Mouse (Mus musculus): ENCODE results near the gene Axdnd1.

Gene Axdnd1

GRCm38 (mm10) chr1:156420671-156421297 lies at the start of gene Axdnd1:
Gene Axdnd1, minus strand, starts transcription at chr1:156421159.
- DNase-seq (ENCODE audit: low spot score in 2 of 2) = peak; percentile 49 to 63

DNA sequence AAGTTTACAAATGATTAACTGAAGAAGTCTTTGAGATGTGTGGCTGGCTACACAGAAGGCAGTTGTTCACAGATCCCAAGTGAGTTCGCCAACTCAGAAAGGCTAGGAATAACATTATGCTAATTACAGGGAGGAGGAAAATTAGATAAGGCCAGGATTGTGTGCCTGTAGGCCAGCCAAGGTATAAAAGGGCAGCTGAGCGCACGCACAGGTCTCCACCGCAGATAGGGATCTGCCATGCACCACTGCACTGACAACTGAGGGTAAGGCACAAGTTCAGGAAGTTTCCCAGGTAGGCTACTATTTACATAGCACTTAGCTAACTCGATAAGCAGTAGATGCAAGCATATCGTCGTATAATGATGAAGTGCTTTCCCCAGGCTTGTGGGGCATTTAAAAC lies 49.6 kb upstream of the Axdnd1 start:
- no peak for DNase-seq (ENCODE audit: low spot score in 2 of 2)

GRCm38 (mm10) chr1:156468576-156468975 lies 47.6 kb upstream of the Axdnd1 start:
- DNase-seq (ENCODE audit: low spot score in 2 of 2) = no peak

DNA sequence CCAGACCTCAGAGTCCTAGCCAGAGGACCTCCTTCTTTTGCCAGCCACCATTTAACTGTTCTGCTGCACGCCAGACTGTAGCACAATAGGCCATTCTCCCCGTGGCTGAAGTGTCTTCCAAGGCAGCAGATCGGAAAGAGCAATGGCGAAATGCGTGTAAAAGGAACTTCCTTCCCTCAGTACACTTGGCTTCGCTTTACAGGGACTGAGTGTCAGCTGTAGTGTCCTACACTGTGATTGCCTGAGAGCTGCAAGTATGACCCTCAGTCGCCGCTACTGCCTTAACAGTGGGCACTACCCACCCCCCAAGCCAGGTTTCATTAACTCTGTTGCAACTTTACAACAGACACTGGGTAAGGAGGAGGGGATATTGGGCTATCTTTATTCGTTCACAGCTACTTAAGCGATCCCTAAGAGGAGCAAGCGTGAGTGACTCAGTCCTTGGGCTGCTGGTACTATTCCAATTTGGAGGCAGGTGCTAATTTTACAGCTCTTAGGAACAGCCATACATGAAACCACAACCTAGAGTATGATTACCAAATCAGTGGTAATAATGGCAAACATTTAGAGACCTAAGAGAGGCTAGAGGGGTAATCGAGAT lies 46.8 kb upstream of the Axdnd1 start:
- no peak for DNase-seq (ENCODE audit: low spot score in 2 of 2)

- DNase-seq (ENCODE audit: low spot score in 2 of 2) = no peak
Observed at GRCm38 (mm10) chr1:156464963-156465362, 44.0 kb upstream of the Axdnd1 start.

GRCm38 (mm10) chr1:156463981-156464853 lies 43.3 kb upstream of the Axdnd1 start:
- no peak for DNase-seq (ENCODE audit: low spot score in 2 of 2)

DNA sequence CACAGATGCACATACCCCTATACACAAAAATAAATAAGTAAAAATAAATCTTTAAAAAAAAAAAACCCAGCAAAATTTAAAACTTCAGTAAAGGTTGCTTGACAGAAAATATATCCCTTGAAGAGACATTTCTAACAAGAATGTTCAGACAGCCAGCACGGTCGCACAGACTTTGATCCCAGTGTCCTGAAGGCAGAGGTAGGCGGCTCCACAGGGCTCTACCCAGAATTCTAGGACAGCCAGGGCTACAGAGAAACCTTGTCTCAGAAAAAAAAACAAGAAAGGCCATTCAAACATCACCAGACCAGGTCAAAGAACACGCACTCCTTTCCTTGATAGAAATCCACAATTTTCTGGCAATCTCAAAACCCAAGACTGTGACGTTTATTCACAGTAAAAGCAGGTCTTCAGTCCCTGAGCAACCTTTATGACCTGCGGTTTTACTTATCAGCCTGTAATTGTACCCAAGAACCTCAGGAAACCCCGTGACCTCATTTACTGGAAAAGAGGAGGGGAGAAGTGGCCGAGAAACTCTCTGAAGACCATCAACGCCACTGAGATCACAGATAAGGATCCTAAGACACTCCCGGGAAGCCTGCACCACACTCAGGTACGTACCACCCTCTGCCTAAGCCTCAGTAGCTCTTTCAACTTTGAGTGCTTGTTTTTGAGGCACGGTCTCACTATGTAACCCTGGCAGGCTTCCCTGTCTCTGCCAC lies 41.5 kb upstream of the Axdnd1 start:
- DNase-seq (ENCODE audit: low spot score in 2 of 2) = no peak

- no peak for DNase-seq (ENCODE audit: low spot score in 2 of 2)
Observed at GRCm38 (mm10) chr1:156461036-156461435, 40.1 kb upstream of the Axdnd1 start.

DNA sequence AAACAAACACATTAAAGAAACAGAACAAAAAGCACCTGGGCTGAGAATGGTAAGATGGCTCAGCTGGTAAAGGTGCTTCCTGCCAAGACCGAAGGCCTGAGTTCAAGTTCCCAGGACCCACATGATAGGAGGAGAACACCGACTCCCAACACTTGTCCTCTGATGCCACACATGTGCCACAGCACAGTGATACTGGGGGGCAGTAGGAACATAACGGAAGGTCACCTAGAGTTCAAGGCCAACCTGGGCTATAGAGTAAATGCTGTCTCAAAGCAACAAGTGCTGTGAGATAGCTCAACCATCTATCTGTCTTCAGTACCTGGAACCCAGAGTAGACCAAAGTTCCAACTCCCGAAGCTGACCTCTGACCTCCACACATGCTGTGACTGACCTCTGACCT lies 39.3 kb upstream of the Axdnd1 start:
- no peak for DNase-seq (ENCODE audit: low spot score in 2 of 2)

- DNase-seq (ENCODE audit: low spot score in 2 of 2) = no peak
Observed at GRCm38 (mm10) chr1:156459690-156460089, 38.7 kb upstream of the Axdnd1 start.

GRCm38 (mm10) chr1:156458391-156459060 lies 37.6 kb upstream of the Axdnd1 start:
- no peak for DNase-seq (ENCODE audit: low spot score in 2 of 2)

DNA sequence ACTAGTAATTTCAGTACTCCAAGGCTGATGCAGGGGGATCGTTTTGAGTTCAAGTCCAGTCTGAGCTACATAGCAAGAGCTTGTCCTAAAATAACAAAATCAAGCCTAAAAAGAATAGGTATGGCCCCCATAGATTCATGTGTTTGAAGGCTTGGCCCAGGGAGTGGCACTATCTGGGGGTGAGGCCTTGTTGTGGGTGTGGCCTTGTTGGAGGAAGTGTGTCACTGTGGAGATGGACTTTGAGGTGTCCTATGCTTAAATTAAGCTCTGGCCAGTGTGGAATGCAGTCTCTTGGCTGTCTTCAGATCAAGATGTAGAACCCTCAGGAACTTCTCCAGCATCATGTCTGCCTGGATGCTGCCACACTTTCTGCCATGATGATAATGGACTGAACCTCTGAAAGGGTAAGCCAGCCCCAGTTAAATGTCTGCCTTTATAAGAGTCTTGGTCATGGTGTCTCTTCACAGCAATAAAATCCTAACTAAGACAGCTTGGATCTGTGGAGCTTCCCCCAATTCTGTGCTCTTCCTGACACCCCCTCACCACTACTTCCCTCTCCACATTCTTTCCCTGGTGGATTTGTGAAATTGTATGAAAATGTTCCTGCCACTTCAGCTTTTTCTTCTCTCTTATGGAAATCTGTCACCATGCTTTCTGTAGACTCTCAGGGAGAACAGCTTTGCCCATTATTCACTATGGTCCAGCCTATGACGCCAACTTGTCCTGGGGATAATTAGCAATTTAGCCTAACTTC lies 34.2 kb upstream of the Axdnd1 start:
- DNase-seq (ENCODE audit: low spot score in 2 of 2) = no peak

DNA sequence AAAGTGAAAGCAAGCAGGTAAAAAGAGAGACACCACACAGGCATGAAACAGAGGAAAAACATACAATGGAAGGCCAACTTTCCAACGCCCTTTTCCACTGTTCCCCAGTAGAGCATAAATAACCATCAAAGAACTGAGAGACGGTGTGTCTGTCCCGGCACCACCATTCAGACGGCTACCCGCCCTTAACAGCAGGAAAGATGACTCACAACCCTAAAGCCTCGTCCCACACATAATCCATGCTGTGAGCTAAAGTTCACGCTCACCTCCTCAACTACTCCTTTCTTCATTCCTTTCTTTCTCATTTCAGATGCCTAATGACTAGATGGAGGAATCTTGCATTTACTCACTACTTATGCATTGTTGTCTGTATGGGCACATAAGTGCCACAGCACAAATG lies 33.4 kb upstream of the Axdnd1 start:
- DNase-seq (ENCODE audit: low spot score in 2 of 2) = no peak

GRCm38 (mm10) chr1:156453876-156454275 lies 32.9 kb upstream of the Axdnd1 start:
- DNase-seq (ENCODE audit: low spot score in 2 of 2) = no peak

GRCm38 (mm10) chr1:156450478-156450877 lies 29.5 kb upstream of the Axdnd1 start:
- DNase-seq (ENCODE audit: low spot score in 2 of 2) = no peak

DNA sequence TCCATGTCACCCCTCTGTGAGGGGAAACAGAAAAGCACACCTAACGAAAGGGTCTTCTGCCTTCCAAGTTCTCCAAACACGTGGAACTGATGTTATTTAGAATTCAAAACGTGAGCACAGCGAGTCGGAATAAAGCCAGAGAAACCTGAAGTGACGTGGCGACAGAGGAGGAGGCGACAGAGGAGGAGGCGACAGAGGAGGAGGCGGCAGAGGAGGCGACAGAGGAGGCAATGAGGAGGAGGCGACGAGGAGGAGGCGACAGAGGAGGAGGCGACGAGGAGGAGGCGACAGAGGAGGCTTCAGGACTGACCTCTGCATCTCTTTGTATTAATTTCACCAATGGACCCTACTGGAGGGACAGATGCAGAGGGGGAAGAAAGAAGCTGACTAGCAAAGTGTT lies 28.7 kb upstream of the Axdnd1 start:
- DNase-seq (ENCODE audit: low spot score in 2 of 2) = no peak

- no peak for DNase-seq (ENCODE audit: low spot score in 2 of 2)
Observed at GRCm38 (mm10) chr1:156449089-156449488, 28.1 kb upstream of the Axdnd1 start.

DNA sequence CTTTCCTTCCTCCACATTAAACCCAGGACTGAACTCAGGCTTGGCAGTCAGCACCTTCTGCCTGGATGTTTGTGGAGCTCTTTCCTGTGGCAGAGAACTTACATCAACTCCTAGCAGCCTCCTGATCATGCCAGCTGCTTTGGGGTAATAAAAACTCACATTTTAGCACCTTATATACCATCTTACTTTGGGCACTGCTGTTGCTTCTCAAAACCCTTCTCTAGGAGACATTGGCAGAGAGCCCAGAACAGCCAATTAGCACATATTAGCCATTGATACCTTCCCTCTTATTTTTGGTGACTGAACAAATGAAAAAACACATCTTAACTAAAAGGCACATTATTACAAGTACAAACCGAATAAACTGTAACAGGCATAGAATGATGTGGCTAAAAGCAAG lies 24.1 kb upstream of the Axdnd1 start:
- no peak for DNase-seq (ENCODE audit: low spot score in 2 of 2)

GRCm38 (mm10) chr1:156442776-156443175 lies 21.8 kb upstream of the Axdnd1 start:
- no peak for DNase-seq (ENCODE audit: low spot score in 2 of 2)

- DNase-seq (ENCODE audit: low spot score in 2 of 2) = no peak
Observed at GRCm38 (mm10) chr1:156442266-156442665, 21.3 kb upstream of the Axdnd1 start.

DNA sequence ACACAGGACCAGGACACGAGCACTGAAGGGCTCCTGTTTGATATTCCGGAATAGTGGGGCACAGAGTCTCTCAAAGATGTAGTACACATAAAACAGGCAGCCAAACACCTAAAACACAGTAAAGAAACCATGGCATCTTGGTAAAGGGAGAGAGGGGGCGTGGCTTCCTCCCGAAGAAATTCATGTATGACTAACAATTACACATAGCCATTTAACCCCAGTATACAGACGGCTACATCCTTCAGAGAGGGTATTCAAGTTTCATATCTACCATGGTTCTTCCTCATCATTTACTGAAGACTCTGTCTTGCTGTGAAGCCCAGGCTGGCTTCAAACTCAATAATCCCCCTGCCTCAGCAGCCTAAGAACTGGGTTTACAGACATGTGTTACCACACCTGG lies 16.8 kb upstream of the Axdnd1 start:
- no peak for DNase-seq (ENCODE audit: low spot score in 2 of 2)
